ENCODE assay signal across 19 mouse cellular contexts in the genomic region with DNA sequence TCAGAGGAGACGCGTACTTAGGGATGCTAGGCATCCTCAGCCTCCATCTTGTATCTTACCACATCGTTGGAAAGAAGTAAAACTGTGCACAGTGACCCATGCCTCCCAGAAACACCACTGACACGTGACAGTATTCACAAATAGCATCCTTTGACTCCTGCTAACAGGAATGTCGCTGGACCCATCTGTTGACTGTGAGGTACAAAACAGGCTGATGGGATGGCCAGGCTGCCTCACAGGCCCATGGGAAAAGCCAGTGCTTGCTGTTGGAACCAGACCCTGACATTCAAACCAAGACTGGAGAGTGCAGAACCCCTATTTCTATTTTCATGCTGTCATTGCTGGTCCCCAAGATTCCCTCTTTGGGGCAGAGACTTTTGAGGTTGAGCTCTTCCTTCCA. TPM values are rescaled to one million over a fixed set of nuclear protein-coding genes. Genes with fewer than 3 reads are reported as not detected.
"Had no signal": no experiment of that assay in that cellular context is flagged by ENCODE, and none has a peak within 500 bp of the region (broad histone marks: within the 10 kb centered on the region; RNA-seq: fewer than 3 reads in every experiment).

No protein-coding gene starts in this region.

- H3K27ac ChIP-seq: midbrain, embryonic 10.5 days; midbrain, embryonic 12.5 days; neural tube, embryonic 13.5 days; neural tube, embryonic 15.5 days had no signal

- H3K36me3 ChIP-seq: midbrain, embryonic 10.5 days; midbrain, embryonic 12.5 days; neural tube, embryonic 13.5 days; neural tube, embryonic 15.5 days had no signal

- DNase-seq: lung, embryonic 14.5 days; lung, postnatal 10 days; lung, postnatal 4 days; midbrain, embryonic 14.5 days; retina, postnatal 1 day; right cerebral cortex, adult 18-20 months; right cerebral cortex, postnatal 25 days; right cerebral cortex, postnatal 4 days; spleen, adult 18-20 months; thymus, adult 18-20 months; thymus, postnatal 14 days; thymus, postnatal 36 days had no signal

- H3K4me1 ChIP-seq: midbrain, embryonic 12.5 days had no signal

- H3K9me3 ChIP-seq: neural tube, embryonic 13.5 days; neural tube, embryonic 15.5 days had no signal

- H3K4me3 ChIP-seq: midbrain, embryonic 10.5 days; midbrain, embryonic 12.5 days; myocyte; neural tube, embryonic 13.5 days; neural tube, embryonic 15.5 days had no signal

- H3K9ac ChIP-seq: lung, embryonic 14.5 days; midbrain, embryonic 12.5 days; neural tube, embryonic 13.5 days; neural tube, embryonic 15.5 days had no signal

- ATAC-seq: midbrain, embryonic 16.5 days had no signal

- H3K4me2 ChIP-seq: lung, embryonic 14.5 days; midbrain, embryonic 12.5 days; neural tube, embryonic 13.5 days; neural tube, embryonic 15.5 days had no signal

RNA-seq across cellular contexts. Expression of a gene that starts 5.8 kb away (rescaled TPM):
- total RNA-seq: megakaryocyte-erythroid progenitor cell, adult 5-6 weeks had no signal

RNA-seq across cellular contexts. Expression of a gene that starts 37.0 kb away (rescaled TPM):
- polyA plus RNA-seq: lung, embryonic 14.5 days; midbrain, embryonic 14.5 days had no signal

RNA-seq across cellular contexts. Expression of a gene that starts 37.1 kb away (rescaled TPM):
- total RNA-seq: megakaryocyte-erythroid progenitor cell, adult 5-6 weeks had no signal
